Mouse (Mus musculus): ENCODE results near the gene Nostrin.

Gene Nostrin

DNA sequence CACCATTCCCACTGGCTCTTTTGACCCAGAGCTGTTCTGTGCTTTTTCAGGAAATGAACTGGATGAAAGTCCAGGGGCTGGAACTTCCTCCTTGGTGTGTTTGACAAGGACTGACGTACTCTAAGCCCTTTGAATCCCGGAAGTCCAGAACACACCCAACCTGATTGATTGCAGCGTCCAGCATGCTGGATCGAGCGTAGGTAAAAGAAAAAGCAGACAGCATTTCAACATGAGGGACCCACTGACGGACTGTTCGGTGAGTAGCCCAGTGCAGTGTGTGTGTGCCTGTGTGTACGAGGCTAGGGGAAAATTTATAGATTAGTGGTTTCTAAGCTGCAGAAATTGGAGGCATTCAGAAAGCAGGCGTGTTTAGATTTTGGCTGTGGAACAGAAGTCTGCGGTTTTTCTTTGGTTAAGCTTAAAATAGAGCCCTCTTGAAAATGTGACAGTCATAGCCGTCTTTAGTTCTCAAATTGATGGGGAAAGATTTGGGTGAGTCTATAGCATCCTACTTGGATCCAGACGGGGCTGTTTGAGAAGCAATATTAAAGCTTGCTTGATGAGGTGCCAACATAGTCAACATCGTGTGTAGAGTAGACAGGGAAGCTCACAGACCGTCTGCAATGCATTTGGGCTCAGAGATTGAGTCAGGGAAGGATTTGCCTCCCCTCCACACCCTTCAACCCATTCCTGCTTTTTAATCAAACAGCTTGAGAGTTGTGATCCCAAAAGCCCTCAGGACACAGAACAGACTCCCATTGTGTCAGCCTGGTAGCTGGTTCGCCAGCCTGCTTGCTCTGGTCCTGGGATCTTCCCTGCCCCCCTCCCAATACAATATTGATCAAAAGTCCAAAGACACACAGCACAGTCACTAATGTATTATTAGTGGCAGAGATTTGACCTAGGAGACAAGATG lies at the start of gene Nostrin:
Gene Nostrin, plus strand, starts transcription at position 140 of the 916 bp plus-strand sequence.
- DNase-seq (ENCODE audit: low spot score in 2 of 2), result peak; percentile 63 to 72

DNA sequence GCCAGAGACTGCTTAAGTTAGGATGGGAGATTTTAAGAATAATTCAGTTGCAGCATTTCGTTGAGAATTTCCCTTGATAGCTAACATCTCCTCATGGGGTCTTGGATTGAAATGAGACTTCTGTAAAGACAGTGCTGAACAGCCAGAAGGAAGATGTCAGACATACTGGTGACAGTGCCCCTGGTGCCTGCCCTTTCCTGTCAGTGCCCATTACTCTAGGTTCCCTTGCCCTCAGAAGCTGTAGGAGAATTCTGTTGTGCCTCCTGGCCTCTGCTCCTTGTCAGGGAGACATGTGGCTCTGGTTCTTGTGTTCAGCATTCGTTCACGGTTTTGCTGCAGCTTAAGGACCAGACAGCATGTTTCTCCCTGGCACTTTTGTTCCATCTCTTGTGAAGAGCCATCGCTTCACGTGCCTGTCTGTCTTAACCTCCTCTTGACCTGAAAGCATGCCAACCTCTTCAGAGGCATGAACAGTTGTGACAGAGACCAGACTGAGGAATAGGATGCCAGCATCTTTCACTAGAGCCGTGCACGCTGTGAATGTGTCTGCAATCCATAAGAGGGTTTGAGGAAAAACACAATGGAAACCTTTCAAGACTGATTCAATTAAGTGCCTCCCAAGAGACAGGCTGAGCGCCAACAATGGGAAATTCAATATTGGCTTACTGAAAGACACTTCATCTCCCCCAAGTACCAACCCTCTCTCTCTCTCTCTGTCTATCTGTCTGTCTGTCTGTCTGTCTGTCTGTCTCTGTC lies 48.9 kb upstream of the Nostrin start:
- DNase-seq (ENCODE audit: low spot score in 2 of 2), result no peak

DNA sequence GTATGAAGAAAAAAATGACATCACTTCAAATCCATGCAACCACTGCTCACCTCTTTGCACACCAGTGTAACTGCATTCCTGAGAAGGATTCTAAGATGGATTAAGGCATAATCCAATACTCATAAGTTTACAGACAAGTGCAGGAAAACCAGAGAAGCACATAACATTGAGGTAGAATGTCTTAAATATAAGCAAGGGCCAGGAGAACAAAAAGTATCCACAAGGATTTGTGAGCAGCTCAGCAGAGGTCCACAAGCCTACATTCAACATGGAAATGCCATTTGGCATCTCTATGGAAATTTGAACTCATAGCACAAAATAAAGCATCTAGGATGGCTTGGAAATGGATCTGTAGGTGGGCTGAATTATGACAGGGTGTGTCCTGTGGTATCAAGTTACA lies 39.8 kb upstream of the Nostrin start:
- DNase-seq (ENCODE audit: low spot score in 2 of 2), result no peak

DNA sequence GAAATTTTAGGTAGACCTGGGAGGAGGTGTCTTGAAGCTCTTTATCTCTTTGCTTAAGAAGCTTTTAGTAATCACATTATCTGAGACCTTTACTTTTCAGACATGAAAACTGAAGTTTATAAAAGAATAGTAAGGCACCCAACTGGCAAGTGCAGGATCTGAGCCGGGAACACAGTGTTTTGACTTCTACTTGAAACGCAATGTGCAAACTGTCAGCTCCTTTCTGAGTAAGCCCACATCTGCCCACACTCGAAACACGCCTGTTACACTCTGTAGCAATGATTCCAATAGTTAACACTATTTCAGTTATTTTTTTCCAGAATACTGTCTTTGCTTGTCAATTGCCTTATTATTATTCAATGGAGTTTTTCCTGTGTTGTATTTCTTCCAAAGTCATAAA lies 38.8 kb upstream of the Nostrin start:
- no peak for DNase-seq (ENCODE audit: low spot score in 2 of 2)

- no peak for DNase-seq (ENCODE audit: low spot score in 2 of 2)
Measured at GRCm38 (mm10) chr2:69097526-69097925, 38.1 kb upstream of the Nostrin start.

DNA sequence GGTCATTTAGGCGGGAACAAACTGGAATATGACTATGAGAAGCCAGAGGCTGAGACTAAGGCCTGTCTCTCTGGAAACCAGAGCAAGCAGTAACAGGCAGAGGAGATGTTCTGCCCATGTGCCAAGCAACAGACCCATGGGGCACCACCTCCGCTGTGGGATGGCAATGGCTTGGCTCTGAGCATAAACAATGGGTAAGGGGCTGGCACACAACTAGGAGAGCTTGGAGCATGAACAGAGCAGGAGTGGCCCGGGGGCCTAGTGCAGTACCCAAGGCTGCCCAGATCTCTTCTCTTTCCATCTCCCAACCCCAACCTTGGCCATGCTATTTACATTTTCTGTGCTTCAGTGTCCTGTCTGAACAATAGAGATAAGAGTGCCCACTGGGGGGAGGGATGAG lies 36.9 kb upstream of the Nostrin start:
- no peak for DNase-seq (ENCODE audit: low spot score in 2 of 2)

DNA sequence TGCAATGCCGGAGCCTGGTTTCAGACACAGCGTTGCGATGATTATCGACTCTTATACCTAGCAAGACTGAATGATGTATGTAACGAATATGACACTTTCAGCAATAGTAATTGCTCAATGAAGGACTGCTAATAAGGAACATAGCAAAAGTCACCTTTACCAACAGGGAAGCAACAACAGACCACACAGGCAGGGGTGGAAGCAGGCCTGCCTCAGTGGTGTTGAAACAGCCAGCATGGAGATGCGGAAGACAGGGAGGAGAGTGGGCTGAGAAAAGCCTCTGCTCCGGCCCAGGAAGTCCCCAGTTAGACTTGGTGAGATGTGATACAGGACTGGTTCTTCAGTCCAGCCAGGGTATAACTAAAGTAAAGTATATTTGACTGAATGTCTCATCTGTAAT lies 36.5 kb upstream of the Nostrin start:
- no peak for DNase-seq (ENCODE audit: low spot score in 2 of 2)

DNA sequence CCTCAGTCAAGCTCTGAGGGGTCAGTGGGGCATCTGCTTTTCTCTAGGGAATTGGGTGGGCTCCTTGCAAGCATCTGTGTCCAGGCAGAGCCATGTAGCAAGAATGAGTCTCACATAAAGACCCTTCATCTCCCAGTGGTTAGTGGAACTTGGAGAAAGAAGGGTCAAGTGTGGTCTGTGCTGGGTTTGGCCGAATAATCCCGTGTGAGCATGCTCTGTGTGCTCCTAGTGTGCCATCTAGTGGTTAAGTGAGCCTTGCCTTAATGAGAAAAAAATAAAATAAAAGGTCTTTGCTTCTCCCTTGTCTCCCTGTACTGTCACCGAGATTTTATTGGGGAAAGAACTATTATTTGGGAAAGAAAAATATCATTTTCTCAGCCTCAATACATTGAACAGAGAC lies 34.9 kb upstream of the Nostrin start:
- peak in 1 of 2 experiments; percentile 14 for DNase-seq (ENCODE audit: low spot score in 2 of 2)

GRCm38 (mm10) chr2:69103526-69103925 lies 32.1 kb upstream of the Nostrin start:
- DNase-seq (ENCODE audit: low spot score in 2 of 2), result no peak

- DNase-seq (ENCODE audit: low spot score in 2 of 2), result no peak
Measured at GRCm38 (mm10) chr2:69104511-69105145, 31.0 kb upstream of the Nostrin start.

DNA sequence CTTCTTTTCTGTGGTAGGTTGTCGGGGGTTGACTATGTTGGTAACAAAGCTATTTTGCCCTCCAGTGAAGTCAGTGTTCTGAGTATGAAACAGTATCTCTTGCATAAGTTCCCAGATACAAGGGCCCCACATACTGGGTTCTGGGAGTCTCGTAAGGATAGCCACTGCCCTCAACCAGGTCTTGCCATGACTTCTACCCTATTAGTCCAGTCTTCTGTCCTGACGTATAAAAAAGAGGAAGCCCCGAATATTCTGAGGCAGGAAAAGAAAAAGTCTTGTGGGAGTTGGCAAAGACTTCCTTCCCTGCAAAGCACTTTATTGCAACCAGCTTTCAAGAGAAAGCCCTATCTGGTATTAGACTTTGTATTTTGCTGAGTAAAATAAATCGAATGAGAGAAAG lies 26.4 kb upstream of the Nostrin start:
- no peak for DNase-seq (ENCODE audit: low spot score in 2 of 2)

GRCm38 (mm10) chr2:69109710-69110109 lies 25.9 kb upstream of the Nostrin start:
- DNase-seq (ENCODE audit: low spot score in 2 of 2), result no peak

DNA sequence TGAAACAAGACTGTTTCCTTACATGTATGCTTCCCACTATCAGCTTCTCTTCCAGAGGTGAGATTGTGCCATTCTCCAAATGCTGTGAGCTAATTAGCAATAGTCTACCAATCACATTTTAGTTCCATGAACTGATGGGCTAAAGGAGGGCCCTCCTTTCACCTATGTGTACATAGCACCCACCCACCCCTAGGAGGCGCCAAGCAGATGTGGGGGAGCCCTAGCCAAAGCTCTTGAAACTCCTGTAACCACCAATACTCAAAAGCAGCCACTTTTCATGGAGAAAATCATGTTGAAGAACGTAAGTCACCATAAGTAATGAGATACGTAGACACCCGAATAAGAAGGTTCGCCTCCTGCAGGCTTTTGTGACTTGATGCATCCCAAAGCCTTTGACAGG lies 23.0 kb upstream of the Nostrin start:
- DNase-seq (ENCODE audit: low spot score in 2 of 2), result no peak

DNA sequence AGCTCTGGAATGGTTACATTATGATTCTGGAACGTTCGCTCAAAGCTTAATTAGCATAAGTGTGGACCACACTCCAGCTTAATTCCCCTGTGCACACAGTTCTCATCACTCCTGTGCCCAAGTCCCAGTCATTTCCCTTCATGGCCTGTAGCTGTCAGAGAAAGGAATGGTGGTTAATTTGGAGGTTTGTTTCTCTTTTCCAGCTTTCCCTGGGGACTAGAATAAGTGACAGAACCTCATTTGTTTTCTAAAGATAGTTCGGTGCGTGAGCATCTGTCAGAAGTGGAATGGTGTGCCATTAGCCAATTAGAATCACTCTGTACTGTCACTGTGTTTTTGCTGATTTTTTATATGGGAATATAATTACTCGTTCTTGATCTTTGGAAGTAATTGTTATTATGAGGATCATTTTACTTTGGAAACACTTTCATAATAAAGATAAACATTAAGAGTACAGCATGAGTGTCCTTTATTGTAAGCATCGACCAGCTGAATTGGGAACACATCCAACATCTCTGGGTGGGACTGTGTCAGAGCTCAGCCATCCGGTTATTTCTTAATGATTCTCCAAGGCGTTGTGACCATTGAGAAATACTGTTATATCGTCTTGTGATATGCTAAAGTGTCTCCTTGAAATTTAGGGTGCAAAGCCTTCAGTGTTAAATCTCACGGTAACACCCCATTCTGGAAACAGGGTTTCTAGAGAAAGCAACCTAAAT lies 21.6 kb upstream of the Nostrin start:
- peak; percentile 37 to 38 for DNase-seq (ENCODE audit: low spot score in 2 of 2)

GRCm38 (mm10) chr2:69115921-69116320 lies 19.7 kb upstream of the Nostrin start:
- no peak for DNase-seq (ENCODE audit: low spot score in 2 of 2)

DNA sequence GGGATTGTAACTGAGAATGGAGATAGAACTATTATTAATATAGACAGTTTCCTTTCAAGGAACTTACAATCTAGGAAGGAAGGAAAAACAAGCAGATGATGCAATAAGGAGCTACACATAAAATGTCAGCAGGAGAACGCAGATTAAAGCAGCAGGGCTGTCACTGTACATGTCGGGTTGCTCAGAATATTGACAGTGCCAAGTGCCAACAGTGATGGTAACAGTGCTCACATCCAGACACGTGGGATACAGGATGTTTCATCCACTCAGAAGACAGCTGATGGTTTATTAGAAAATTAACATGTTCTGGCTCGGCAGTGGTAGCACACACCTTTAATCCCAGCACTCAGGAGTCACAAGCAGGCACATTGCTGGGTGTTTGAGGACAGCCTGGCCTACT lies 18.8 kb upstream of the Nostrin start:
- DNase-seq (ENCODE audit: low spot score in 2 of 2), result no peak

DNA sequence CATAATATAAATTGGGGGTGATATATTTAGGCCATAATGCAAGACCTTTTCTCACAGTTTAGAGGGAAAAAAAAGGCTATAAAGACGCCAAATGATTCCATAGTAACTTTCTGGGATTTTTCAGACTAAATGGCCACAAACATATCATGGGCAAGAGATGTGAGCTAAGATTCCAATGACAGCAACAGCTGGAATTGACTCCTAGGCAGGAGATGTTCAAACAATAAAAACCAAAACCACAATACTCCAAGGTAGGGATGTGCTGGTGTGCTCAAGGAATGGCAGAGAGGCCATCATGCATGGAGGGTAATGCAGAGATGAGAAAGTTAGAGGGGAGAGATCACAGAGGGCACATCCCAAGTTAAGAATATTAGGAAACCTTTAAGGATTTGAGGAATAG lies 16.6 kb upstream of the Nostrin start:
- no peak for DNase-seq (ENCODE audit: low spot score in 2 of 2)

GRCm38 (mm10) chr2:69119718-69120117 lies 15.9 kb upstream of the Nostrin start:
- DNase-seq (ENCODE audit: low spot score in 2 of 2), result no peak

DNA sequence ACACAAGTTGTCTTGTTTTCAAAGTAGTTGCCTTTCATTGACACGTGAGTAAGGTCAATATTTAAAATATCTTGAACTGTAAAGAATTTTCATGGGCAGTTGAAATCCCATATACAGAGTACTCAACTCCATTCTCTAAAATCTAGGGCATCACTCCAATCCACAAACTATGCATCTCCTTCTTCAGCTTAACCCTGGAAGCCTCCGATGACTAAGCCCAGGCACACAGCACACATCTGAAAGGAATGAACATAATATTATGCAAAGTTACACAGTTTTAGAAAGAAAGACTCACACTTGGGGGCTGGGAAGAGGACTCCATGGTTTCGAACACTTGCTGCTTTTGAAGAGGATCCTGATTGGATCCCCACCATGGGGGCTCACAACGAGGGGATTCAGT lies 13.9 kb upstream of the Nostrin start:
- no peak for DNase-seq (ENCODE audit: low spot score in 2 of 2)

GRCm38 (mm10) chr2:69125425-69125824 lies 10.2 kb upstream of the Nostrin start:
- DNase-seq (ENCODE audit: low spot score in 2 of 2), result no peak

DNA sequence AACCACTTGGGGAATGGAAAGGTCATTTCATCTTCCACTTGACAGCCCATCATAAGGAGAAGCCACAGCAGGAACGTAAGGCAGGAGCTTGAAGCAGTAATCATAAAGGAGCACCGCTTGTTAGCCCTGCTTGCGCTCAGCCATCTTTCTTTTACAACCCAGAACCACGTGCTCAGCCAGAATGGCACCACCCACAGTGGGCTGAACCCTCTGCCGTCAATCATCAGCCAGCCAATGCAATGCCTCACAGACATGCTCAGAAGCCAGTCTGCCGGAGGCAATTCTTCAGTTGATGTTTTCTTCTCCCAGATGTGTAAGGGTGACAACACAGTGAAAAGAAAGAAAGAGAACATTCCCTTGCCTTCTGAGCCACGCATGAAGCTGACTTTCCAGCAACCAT lies 7.3 kb upstream of the Nostrin start:
- no peak for DNase-seq (ENCODE audit: low spot score in 2 of 2)

GRCm38 (mm10) chr2:69128921-69129395 lies 6.6 kb upstream of the Nostrin start:
- DNase-seq (ENCODE audit: low spot score in 2 of 2), result peak; percentile 34 to 41
